Mouse (Mus musculus): Measurements from ENCODE around the gene Tab2.
"Not testable (repeated sequence)": the region's sequence is repeated elsewhere in the genome, so short reads cannot be mapped to it uniquely, and the experiment has no call there.

Tab2 gene

DNA sequence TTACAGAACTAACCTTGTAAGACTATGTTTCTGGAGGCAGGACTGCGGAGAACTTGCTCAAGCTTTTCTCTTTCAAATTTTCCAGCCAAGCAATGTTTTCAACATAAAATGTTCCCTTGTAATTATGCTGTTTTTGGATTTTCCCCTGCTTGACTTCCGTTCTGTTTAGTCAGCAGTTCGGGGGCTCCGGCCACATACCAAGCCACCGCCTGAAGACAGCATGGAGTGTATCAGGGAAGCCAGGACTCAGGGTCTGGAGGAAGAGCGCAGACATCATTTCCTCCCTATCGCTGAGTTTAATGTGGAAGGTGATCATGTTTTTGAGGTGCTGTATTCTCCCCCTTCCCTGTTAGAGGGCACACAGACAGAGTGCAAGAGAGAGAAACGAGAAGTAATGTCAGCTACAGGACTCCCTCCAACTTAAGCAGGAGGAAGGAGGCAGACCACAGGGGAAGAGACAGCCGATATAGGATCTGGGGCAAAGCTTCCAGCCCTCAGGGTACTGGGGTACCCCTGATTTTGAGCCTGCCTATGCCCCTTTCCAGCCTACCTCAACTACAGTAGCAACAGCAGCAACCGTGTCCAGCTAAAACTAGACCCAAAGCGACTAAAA lies 67.7 kb downstream of the Tab2 start:
- no peak for DNase-seq (ENCODE audit: low spot score)

DNA sequence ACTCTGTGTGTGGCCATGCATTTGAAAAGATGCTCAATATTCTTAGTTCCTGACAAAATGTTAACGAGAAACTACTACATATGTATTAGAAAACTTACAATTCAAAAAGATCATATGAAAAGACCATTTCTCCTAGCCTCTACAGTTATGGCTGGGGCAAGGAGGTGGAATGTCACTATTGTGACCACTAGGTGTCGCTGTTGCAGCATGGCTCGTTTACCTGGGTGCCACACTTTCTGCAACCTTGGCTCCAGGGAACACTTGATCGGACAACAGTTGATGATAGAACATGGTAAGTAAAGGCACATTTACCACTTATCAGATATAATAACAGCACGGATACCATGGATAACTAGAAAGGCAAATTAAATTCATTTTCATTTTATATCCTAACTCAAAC lies 72.5 kb downstream of the Tab2 start:
- peak; percentile 77 for DNase-seq (ENCODE audit: low spot score)

GRCm38 (mm10) chr10:7881971-7882370 lies 74.1 kb downstream of the Tab2 start:
- no peak for DNase-seq (ENCODE audit: low spot score)

DNA sequence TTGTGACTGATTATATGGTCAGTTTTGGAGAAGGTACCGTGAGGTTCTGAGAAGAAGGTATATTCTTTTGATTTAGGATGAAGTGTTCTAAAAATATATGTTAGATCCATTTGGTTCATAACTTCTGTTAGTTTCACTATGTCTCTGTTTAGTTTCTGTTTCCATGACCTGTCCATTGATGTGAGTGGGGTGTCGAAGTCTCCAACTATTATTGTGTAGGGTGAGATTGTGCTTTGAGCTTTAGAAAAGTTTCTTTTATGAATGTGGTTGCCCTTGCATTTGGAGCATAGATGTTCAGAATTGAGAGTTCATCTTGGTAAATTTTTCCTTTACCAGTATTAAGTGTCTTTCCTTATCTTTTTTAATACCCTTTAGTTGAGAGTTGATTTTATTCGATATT lies 75.7 kb downstream of the Tab2 start:
- DNase-seq (ENCODE audit: low spot score) = not testable (repeated sequence)

DNA sequence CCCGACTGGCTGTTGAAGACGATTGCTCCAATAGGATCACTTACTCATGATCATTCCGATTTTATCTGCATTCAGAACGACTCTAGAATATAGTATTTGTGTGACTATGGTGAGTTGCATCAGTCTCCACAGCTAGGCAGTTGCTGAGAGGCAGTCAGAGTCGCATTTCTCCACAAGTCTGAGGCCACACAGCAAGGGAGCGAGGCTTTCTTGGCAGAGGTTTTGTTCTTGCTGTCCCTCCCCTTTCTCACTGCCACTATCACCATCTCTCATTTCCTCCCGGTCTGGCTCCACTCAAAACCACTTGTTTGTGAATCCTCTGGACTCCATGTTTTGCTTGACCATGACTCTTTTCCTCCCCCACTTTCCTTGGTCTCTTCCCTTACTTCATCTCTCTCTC lies 81.8 kb downstream of the Tab2 start:
- no peak for DNase-seq (ENCODE audit: low spot score)

DNA sequence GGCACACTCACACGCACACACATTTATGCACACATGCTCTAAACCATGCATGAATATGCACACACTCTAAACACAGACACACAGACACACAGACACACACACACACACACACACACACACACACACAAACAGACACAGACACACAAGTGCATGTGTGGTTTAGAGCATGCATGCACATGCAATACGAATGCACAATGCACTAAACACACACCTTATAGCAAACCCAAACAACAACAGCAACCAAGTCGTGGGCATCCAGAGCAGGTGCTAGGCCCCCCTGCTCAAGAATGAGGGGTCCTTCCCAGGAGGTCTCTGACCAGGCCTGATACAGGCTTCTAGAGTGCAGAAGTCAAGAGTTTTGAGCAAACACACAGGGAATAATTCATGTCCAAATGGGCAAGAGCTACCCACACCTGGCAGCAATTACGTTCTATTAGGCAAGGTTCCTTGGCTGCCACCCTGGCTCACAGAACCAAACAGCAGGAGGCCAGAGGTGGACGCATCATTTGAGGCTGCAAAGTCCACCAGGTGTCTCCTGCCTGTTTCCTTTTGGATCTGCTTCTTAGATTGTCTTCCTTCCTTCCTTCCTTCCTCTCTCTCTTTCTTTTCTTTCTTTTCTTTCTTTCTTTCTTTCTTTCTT lies 84.5 kb downstream of the Tab2 start:
- DNase-seq (ENCODE audit: low spot score) = no peak

DNA sequence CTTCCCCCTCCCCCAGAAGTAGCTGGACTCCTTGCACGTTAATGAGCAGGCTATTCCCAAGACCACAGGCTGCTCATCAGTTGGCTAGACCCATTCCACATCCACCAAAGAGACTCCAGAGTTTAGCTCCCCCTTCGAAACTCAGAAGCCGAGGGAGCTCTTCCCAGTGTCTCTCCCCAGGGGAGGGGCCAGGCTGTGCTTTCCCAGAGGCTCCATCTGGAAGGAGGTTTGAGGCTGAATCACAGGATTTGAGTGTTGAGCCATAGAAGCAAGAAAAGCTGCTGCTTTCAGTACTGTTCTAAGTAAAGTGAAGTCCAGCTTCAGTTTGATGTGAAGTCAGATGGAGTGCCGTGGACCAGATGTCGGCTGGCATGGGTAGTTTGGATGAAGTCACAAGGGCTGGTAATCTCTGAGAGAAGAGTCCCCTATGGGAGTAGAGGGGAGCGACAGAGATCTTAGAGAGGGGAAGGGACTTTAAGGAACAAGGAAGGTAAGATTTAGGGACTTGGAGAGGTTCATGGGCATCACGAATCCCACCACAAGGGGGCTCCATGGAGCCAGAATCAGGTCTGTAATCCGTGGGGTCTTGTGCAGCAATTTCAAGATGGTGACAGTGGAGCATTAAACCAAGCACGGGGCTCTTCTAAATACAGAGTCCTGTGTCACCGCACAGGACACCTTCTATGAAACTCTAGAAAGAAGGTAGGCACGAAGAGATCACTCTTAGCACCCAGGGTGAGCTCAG lies 85.3 kb downstream of the Tab2 start:
- DNase-seq (ENCODE audit: low spot score) = no peak

GRCm38 (mm10) chr10:7869746-7870145 lies 86.3 kb downstream of the Tab2 start:
- DNase-seq (ENCODE audit: low spot score) = no peak

DNA sequence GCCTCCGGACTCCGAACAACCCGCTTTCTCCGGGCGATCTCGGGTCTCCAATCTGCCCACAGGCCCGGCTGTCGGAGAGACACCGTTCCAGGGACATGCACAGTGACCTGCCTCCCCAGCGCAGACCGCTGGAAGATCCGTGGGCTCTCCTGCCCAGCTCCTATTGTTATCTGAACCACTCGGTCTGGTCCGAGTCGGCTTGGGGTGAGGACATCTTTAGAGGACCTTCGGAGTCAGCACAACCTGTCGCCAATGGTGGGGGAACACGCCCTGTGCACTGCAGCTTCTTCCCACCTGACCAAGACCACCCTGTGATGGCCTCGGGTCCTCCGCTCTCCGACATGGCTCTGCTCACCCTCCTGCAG lies 88.4 kb downstream of the Tab2 start:
- DNase-seq (ENCODE audit: low spot score) = no peak

- DNase-seq (ENCODE audit: low spot score) = peak; percentile 23
Observed at GRCm38 (mm10) chr10:7866762-7867665, 89.0 kb downstream of the Tab2 start.

GRCm38 (mm10) chr10:7864806-7865205 lies 91.2 kb downstream of the Tab2 start:
- no peak for DNase-seq (ENCODE audit: low spot score)

- no peak for DNase-seq (ENCODE audit: low spot score)
Observed at GRCm38 (mm10) chr10:7864184-7864583, 91.8 kb downstream of the Tab2 start.

- no peak for DNase-seq (ENCODE audit: low spot score)
Observed at GRCm38 (mm10) chr10:7863411-7863810, 92.6 kb downstream of the Tab2 start.

DNA sequence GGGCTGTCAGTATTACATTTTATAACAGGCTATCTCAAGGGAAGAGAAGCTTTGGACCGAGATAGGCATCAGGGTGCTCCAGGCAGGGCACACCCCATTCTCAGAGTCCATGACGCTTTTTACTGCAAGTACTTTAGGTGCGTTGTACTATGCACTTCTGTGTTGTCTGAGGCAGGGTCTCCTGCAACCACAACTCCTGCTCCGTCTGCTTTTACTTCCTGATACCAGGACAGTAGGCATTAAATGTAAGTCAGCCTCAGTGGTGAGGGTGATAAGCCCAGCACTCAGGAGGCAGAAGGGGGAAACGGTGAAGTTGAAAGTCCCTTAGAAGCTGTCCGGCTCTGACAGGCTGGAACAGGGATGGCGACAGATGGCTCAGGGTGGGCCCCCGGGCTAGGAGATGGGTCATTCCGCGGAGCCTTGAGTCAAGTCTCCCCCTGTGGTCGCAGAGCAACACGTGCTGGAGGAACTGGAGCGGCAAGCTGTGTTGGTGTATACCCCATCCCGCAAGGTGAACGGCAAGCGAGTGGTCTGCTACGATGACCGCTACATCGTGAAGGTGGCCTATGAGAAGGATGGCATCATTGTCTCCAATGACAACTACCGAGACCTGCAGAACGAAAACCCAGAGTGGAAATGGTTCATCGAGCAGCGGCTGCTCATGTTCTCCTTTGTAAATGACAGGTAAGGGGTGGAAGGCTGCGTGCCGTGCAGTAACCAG lies 93.9 kb downstream of the Tab2 start:
- no peak for DNase-seq (ENCODE audit: low spot score)

DNA sequence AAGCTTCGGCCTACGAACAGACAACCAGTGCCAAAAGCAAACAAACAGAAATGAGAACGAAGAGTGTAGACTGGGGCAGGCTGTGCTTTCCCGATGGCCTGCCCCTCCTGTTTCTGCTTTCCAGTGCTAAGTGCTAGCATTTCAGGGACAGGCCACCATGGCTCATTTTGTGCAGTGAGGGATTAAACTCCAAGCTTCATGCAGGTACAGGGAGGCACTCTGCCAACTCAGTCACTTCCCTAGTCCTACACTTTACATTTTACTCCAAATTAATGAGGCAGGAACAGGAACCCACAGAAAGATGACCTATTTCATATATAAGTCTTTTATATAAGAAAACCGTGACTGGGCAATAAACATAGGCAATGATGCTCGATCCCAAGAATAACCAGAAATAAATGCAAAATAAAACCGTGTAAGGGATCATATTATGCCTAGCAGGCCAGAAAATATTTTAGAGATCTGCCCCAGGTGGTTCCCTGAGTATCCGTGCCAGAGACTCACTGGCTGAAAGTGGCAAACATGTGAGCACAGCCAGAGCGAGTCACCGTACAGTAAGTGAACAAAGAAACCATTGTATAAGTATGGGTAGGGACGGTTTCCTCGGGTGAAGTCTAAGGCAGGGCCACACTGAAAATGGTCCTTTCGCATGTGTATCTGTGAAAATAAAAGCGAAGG lies 94.6 kb downstream of the Tab2 start:
- DNase-seq (ENCODE audit: low spot score) = no peak

- DNase-seq (ENCODE audit: low spot score) = no peak
Observed at GRCm38 (mm10) chr10:7860494-7860893, 95.5 kb downstream of the Tab2 start.
